Mouse (Mus musculus): ENCODE results near the gene Aim2.
"Not testable (repeated sequence)": the region's sequence is repeated elsewhere in the genome, so short reads cannot be mapped to it uniquely, and the experiment has no call there.

Gene Aim2

GRCm38 (mm10) chr1:173481182-173481574 lies 130.5 kb downstream of the Aim2 start:
- not testable (repeated sequence) for DNase-seq

- not testable (repeated sequence) for DNase-seq
Observed at GRCm38 (mm10) chr1:173490812-173491480, 140.3 kb downstream of the Aim2 start, which contains the start of gene Ifi206. Gene Ifi206, minus strand, starts transcription at chr1:173491041.

- not testable (repeated sequence) for DNase-seq
Observed at GRCm38 (mm10) chr1:173491483-173491882, 140.8 kb downstream of the Aim2 start.

GRCm38 (mm10) chr1:173510595-173510994 lies 159.9 kb downstream of the Aim2 start:
- DNase-seq = not testable (repeated sequence)
